Mouse (Mus musculus) brain, embryonic 14.5 days (tissue): Measurements from ENCODE around the gene Tppp.
A peak's percentile ranks its signal among the peaks of the same experiment; 100 is the strongest.

ENCODE experiments used
- CTCF ChIP-seq: fragments of 200-500 bp; IDR thresholded peaks from 2 replicates; pipeline ENCODE4 v1.5.1; 2012; ENCODE audit warnings: inconsistent platforms, mild to moderate bottlenecking, moderate library complexity, borderline replicate concordance; ENCODE audit not compliant: insufficient read depth, insufficient read length; ENCODE audit errors: extremely low read depth
- POLR2A ChIP-seq: fragments of 200-500 bp; IDR thresholded peaks from 2 replicates; pipeline ENCODE4 v1.6.1; 2012; ENCODE audit warnings: mild to moderate bottlenecking, inconsistent platforms, borderline replicate concordance; ENCODE audit not compliant: poor library complexity, insufficient read depth, insufficient read length, severe bottlenecking; ENCODE audit errors: extremely low read depth

DNA sequence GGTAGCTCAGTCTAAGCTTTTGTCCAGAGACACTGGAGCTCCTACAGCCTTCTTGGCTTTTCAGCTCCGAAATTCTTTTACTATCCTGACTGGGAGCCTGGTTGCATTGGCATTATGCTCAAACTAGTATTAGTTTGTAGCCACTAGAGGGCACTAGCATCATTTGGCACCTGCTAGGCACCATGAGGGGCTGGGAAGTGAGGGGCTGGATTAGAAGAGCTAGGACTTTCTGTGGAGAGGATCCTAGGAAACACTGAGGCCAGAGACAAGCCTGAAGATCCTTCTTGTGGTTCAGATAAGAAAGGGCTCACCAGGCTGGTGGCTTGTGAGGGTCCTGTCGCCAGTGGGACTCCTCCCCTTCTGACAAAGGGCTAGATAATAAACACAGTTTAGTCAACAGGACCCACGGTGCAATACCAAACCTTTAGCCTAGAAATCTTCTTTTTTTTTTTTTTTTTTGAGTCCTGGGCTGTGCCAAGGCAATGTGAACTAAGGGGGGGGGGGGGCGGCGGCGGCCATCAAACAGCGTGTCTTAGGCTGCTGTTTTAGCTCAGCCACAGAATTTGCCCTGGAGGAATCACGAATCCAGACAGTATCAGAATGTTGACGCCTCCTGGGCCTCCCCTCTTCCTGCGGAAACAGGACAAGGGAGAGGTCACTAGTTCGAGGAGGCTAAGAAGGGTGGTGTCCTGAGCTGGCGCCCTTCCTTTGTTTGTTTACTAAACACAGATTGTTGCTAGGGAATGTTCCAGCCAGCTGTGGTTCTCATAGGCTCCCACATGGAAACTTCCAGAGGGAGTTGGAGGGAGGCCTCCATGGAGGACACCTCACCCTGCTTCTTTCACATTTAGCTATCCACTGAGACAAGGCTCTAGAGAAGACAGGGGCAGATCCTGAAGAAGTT, 38.4 kb upstream of the Tppp start:
- no peak for TF ChIP-seq POLR2A
- TF ChIP-seq CTCF = peak; percentile 81; the same call in 1 of the 2 replicates
